Mouse (Mus musculus) G1E (cell line): ENCODE results near the gene Ccdc148.

Source experiments
- CTCF ChIP-seq: IDR thresholded peaks from 2 replicates; pipeline ENCODE4 v1.5.1; 2012; ENCODE audit warnings: low read depth, low read length, inconsistent platforms, mixed read lengths
- GATA1 ChIP-seq: IDR thresholded peaks from 2 replicates; pipeline ENCODE4 v1.6.1; 2012; ENCODE audit warnings: borderline replicate concordance, low read length, inconsistent platforms, mixed read lengths
- POLR2AphosphoS5 ChIP-seq: IDR thresholded peaks from 2 replicates; pipeline ENCODE4 v1.6.1; 2012; ENCODE audit warnings: low read depth, low read length, inconsistent platforms; ENCODE audit not compliant: insufficient replicate concordance
- TAL1 ChIP-seq: conservative IDR thresholded peaks from 2 replicates; pipeline ENCODE4 v1.6.1; 2012; ENCODE audit warnings: low read depth, low read length, inconsistent platforms, mixed read lengths

DNA sequence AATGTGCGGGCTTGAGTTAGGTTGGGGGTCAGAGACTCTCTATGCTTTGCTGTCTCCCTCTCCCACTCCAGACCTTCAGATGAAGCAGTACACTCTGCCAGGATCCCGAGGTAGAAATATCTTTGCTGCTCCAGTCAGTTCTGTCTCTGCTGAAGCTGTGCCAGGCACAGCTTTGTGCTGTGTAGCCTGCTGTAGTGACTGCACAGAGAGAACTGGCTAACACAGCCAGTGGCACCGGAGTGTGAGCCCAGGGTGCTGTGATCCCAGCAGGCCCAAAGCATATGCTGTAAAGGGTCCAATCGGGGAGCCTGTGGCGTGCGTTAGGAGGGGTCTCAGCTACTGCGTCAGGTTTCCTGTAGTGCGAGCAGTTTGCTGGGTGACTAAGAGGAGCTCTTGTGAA, 27.8 kb upstream of the Ccdc148 start:
- no peak for TF ChIP-seq CTCF
- TF ChIP-seq TAL1: no peak
- TF ChIP-seq GATA1: no peak
- no peak for TF ChIP-seq POLR2AphosphoS5
